Mouse (Mus musculus) cerebellum, adult 11-12 months (tissue): ENCODE measurements around the gene Tmem56.

Experiments
- DNase-seq: peaks from one replicate; pipeline ENCODE4 v3.0.0; 2022

Gene Tmem56

GRCm38 (mm10) chr3:121224763-121225162 is 58.1 kb downstream of the Tmem56 start:
- DNase-seq: no peak

- DNase-seq: no peak
Observed at GRCm38 (mm10) chr3:121224185-121224584, 58.7 kb downstream of the Tmem56 start.

GRCm38 (mm10) chr3:121221987-121222386 is 60.9 kb downstream of the Tmem56 start:
- no peak for DNase-seq

GRCm38 (mm10) chr3:121217011-121217410 is 65.9 kb downstream of the Tmem56 start:
- no peak for DNase-seq

- DNase-seq: no peak
Observed at GRCm38 (mm10) chr3:121213501-121213900, 69.4 kb downstream of the Tmem56 start.

- DNase-seq: no peak
Observed at GRCm38 (mm10) chr3:121212156-121212555, 70.7 kb downstream of the Tmem56 start.

- DNase-seq: no peak
Observed at GRCm38 (mm10) chr3:121208994-121209393, 73.9 kb downstream of the Tmem56 start.

- no peak for DNase-seq
Observed at GRCm38 (mm10) chr3:121206202-121206882, 76.6 kb downstream of the Tmem56 start.

GRCm38 (mm10) chr3:121202638-121203037 is 80.3 kb downstream of the Tmem56 start:
- no peak for DNase-seq

GRCm38 (mm10) chr3:121201012-121201747 is 81.7 kb downstream of the Tmem56 start:
- DNase-seq: no peak

- DNase-seq: no peak
Observed at GRCm38 (mm10) chr3:121189199-121189598, 93.7 kb downstream of the Tmem56 start.

GRCm38 (mm10) chr3:121187510-121187909 is 95.4 kb downstream of the Tmem56 start:
- DNase-seq: no peak

- DNase-seq: no peak
Observed at GRCm38 (mm10) chr3:121186925-121187324, 96.0 kb downstream of the Tmem56 start.

- no peak for DNase-seq
Observed at GRCm38 (mm10) chr3:121185197-121185596, 97.7 kb downstream of the Tmem56 start.

- no peak for DNase-seq
Observed at GRCm38 (mm10) chr3:121176011-121176410, 106.9 kb downstream of the Tmem56 start.

GRCm38 (mm10) chr3:121174248-121174945 is 108.5 kb downstream of the Tmem56 start:
- no peak for DNase-seq

GRCm38 (mm10) chr3:121172718-121173117 is 110.2 kb downstream of the Tmem56 start:
- no peak for DNase-seq

GRCm38 (mm10) chr3:121171872-121172265 is 111.0 kb downstream of the Tmem56 start:
- no peak for DNase-seq

GRCm38 (mm10) chr3:121171243-121171871 is 111.5 kb downstream of the Tmem56 start, which contains the start of gene Rwdd3:
Gene Rwdd3, minus strand, starts transcription at chr3:121171695.
- DNase-seq: peak; percentile 91

GRCm38 (mm10) chr3:121170631-121171030 is 112.3 kb downstream of the Tmem56 start:
- DNase-seq: no peak

- no peak for DNase-seq
Observed at GRCm38 (mm10) chr3:121169092-121169942, 113.6 kb downstream of the Tmem56 start.

GRCm38 (mm10) chr3:121168581-121168980 is 114.3 kb downstream of the Tmem56 start:
- no peak for DNase-seq
